Mouse (Mus musculus) cerebellum, adult 2 months (tissue): Measurements from ENCODE around the gene Pik3cb.

ENCODE experiments used
- CTCF ChIP-seq: fragments of 200-500 bp; IDR thresholded peaks from 2 replicates; pipeline ENCODE4 v1.5.1; 2011; ENCODE audit warnings: low read depth, mild to moderate bottlenecking, control low read depth, low read length, moderate library complexity, borderline replicate concordance; ENCODE audit not compliant: insufficient read depth
- POLR2A ChIP-seq: fragments of 200-500 bp; IDR thresholded peaks from 2 replicates; pipeline ENCODE4 v1.6.1; 2011; ENCODE audit warnings: low read length, control low read depth, borderline replicate concordance; ENCODE audit not compliant: insufficient read depth

GRCm38 (mm10) chr9:99163420-99164147, 23.2 kb upstream of the Pik3cb start:
- TF ChIP-seq CTCF = no peak
- no peak for TF ChIP-seq POLR2A
